Mouse (Mus musculus): ENCODE data around the gene Meis1.

GRCm38 (mm10) chr11:18913251-18913650, 105.5 kb downstream of the Meis1 start:
- TF ChIP-seq POLR2A (IDR thresholded peaks at IDR 0.05; ENCODE audit: low read depth, low read length) (no peak), CTCF (IDR thresholded peaks at IDR 0.05; ENCODE audit: extremely low read depth, insufficient read depth, insufficient read length, insufficient replicate concordance) (no peak)
